Mouse (Mus musculus) retina, postnatal 7 days (tissue): Measurements from ENCODE around the gene Zdhhc25.
A peak's percentile ranks its signal among the peaks of the same experiment; 100 is the strongest.

Experiments
- DNase-seq: peaks from one replicate; pipeline ENCODE4 v3.0.0-alpha.2; 2012; ENCODE audit warnings: low read depth, low spot score

Zdhhc25 gene

DNA sequence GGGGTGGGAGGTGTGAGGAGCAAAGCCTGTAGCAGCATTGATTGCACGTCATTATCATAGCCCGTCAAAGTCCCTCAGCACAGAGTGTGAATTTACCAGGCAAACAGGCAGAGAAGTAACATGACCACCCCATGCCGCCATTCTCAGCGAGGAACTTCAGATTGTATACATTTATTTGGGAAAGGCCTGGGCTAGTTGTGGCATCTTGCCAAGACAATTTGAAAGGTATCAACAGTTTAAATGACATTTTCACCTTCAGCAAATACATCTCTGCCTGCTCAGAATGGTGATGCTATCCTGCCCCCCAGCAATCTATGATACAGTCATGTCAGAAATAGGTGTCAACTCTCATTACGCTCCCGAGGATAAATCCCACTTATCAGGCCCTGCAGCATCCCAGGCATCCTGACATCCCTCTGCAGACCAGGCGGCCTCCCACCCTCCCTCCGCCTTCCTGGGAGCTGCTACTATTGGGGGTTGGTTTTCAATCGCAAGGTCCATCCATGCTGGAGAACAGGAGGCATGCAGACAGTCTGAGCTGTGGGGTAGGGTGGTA, 28.8 kb downstream of the Zdhhc25 start:
- DNase-seq = no peak

DNA sequence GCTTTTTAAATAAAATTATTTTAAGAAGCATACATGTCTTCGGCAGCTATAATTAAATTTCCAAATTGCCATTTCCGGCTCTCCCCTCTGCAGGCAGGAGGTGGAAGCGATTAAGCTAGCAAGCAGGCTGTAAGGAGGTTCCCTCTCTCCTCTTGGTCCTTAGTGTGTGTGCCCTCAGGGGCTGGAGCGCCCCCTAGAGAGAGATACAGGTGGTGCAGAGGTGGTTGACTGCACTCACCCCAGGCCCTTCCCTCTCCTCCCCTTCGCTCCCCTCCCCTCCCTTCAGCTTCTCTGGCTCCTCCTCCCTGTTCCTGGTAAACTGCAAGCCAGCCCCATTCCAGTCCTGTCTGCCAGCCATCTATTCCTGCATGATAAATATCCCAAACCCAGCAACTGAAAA, 35.1 kb downstream of the Zdhhc25 start:
- no peak for DNase-seq

DNA sequence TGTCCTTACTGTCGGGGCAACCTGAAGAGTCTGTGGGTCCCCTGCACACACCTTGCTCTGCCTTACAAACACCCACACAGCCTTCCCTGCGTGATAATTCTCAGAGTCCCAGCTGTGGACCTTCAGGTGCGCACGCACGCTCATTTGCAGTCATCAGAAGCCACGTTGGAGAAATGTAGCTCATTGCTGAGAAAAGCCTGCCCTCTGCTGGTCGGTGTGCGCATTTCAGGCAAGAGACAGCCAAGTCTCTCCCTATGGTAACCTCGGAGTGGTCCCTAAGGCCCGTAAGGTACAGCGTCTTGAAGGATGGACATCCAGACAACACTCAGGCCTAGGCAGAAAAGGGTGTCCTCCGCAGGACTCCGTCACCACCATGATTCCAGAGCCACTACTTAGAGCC, 50.9 kb downstream of the Zdhhc25 start:
- peak; percentile 76 for DNase-seq
